Mouse (Mus musculus): ENCODE measurements around the gene Olfr1101. TPM values are rescaled to one million over a fixed set of nuclear protein-coding genes. Genes with fewer than 3 reads are reported as not detected.

The Olfr1101 gene
- polyA plus RNA-seq (2014; fragmentation: Nextera tagmentation; extraction: Ambion mirVana): not detected in 2 replicates

DNA sequence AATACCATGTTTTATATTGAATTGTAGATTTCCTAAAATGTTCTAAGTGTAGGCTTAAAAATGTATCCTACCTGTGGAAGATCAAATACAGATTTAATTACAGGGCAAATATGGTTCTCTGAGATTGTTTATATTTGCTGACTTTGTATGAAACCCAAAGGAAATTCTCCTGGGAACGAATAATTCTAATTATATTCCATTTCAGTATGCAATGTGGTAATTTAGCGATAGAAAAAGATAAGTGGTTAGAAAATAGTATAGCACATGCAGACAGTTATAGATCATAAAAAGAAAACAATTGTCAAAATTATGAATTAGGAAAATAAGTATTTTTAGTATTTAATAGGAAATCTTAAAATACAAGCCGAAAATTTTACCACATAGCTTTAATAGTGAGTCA is at the start of gene Olfr1101:
Olfr1101 (minus strand) TSS at position 101 of the 400 bp plus-strand sequence.
- no peaks in the 10 kb centered on the region for H3K4me1 ChIP-seq (replicated peaks; ENCODE audit: control insufficient read depth, insufficient read depth, low read length)
- WGBS: 80% methylated on average over 3 of the region's 3 CpGs
- no peaks in the 10 kb centered on the region for H3K27me3 ChIP-seq (ENCODE audit: control insufficient read depth, insufficient read depth, low read length)
- H3K27ac ChIP-seq (ENCODE audit: low read depth, low read length): no peak within 1 kb of the TSS
- H3K4me3 ChIP-seq (ENCODE audit: low read depth, low read length): no peak within 1 kb of the TSS
- no peaks in the 10 kb centered on the region for H3K9me3 ChIP-seq (ENCODE audit: control insufficient read depth, low read length)
- ATAC-seq (replicated peaks; ENCODE audit: low FRiP score) (no peak), DNase-seq (ENCODE audit: low spot score) (no peak)
- H3K9ac ChIP-seq (ENCODE audit: low read length): no peak within 1 kb of the TSS
- H3K4me2 ChIP-seq (ENCODE audit: low read depth, low read length, severe bottlenecking): no peak within 1 kb of the TSS
- H3K36me3 ChIP-seq (ENCODE audit: control insufficient read depth, insufficient read depth, low read length): no peaks in the 10 kb centered on the region

DNA sequence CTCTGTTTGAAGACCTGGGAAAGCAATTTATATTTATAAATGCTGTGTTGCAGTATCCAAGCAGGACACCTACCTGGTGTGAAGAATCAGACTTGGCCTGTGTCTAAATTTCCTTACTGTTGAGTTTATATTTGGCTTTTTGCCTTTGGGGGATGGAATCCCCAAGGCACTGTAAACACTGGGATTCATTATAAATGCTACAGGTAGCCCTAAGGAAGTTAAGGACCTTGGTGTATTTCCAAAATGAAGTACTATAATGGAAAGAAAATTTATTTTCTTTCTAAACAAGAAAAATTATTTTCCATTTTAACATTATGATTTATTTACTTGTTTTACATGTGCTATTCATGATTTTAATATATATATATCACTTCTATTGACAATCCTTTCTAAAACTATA is 45.4 kb upstream of the Olfr1101 start, which contains the start of gene Olfr1105:
Olfr1105 (minus strand) TSS at position 101 of the 400 bp plus-strand sequence.
- ATAC-seq (replicated peaks; ENCODE audit: low FRiP score) (no peak), DNase-seq (ENCODE audit: low spot score) (no peak)
- Histone ChIP-seq H3K27ac (ENCODE audit: low read depth, low read length) (no peak within 1 kb of the TSS), H3K4me2 (ENCODE audit: low read depth, low read length, severe bottlenecking) (no peak within 1 kb of the TSS), H3K4me1 (replicated peaks; ENCODE audit: control insufficient read depth, insufficient read depth, low read length) (no peaks in the 10 kb centered on the region), H3K36me3 (ENCODE audit: control insufficient read depth, insufficient read depth, low read length) (no peaks in the 10 kb centered on the region), H3K4me3 (ENCODE audit: low read depth, low read length) (no peak within 1 kb of the TSS), H3K27me3 (ENCODE audit: control insufficient read depth, insufficient read depth, low read length) (no peaks in the 10 kb centered on the region), H3K9ac (ENCODE audit: low read length) (no peak within 1 kb of the TSS), H3K9me3 (ENCODE audit: control insufficient read depth, low read length) (no peaks in the 10 kb centered on the region)

DNA sequence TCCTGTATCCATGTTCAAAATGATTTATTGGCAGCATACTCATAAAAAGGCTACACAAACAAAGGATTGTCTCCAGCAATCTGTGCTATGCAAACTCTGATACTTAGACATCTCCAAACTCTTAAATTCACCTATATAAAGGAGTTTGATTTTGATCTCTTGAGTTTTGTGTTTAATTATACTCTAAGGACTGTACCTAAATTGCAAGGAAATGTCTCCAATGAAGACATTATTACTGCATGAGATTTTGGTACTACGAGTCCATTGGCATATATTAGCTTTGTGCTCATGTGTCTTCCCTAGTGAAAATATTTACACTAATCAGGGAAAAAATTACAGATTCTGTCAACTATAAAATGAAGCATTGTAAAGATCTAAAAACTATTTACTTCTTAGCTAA is 36.0 kb upstream of the Olfr1101 start, which contains the start of gene Olfr1104:
Olfr1104 (minus strand) TSS at position 101 of the 400 bp plus-strand sequence.
- Histone ChIP-seq H3K36me3 (ENCODE audit: control insufficient read depth, insufficient read depth, low read length) (no peaks in the 10 kb centered on the region), H3K27me3 (ENCODE audit: control insufficient read depth, insufficient read depth, low read length) (no peaks in the 10 kb centered on the region), H3K27ac (ENCODE audit: low read depth, low read length) (no peak within 1 kb of the TSS), H3K4me3 (ENCODE audit: low read depth, low read length) (no peak within 1 kb of the TSS), H3K4me2 (ENCODE audit: low read depth, low read length, severe bottlenecking) (no peak within 1 kb of the TSS), H3K9me3 (ENCODE audit: control insufficient read depth, low read length) (no peaks in the 10 kb centered on the region), H3K9ac (ENCODE audit: low read length) (no peak within 1 kb of the TSS), H3K4me1 (replicated peaks; ENCODE audit: control insufficient read depth, insufficient read depth, low read length) (no peaks in the 10 kb centered on the region)
- DNase-seq (ENCODE audit: low spot score) (no peak), ATAC-seq (replicated peaks; ENCODE audit: low FRiP score) (no peak)
- WGBS: 84% methylated on average over 1 of the region's 1 CpGs

DNA sequence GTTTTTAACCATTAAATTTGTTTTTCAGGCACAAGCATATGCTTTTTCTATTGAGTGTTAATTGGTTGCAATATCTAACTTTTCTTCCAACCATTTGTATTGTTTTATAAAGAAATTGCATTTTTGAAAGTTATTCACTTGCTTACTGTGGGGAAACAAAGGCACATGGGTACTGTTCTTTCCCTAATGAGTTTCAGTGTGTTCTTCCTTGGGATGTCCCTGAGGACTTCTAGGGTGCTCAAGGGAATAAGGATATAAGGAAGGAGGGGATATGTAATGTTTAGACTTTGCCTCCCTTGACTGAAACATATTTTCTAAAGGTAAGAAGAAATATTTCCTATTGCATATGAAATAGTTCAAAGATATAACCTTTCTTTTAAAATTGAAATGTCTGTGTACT is 7.1 kb upstream of the Olfr1101 start, which contains the start of gene Olfr1102:
Olfr1102 (plus strand) TSS at position 301 of the 400 bp plus-strand sequence.
- Histone ChIP-seq H3K27me3 (ENCODE audit: control insufficient read depth, insufficient read depth, low read length) (no peaks in the 10 kb centered on the region), H3K4me2 (ENCODE audit: low read depth, low read length, severe bottlenecking) (no peak within 1 kb of the TSS), H3K4me3 (ENCODE audit: low read depth, low read length) (no peak within 1 kb of the TSS), H3K36me3 (ENCODE audit: control insufficient read depth, insufficient read depth, low read length) (no peaks in the 10 kb centered on the region), H3K9me3 (ENCODE audit: control insufficient read depth, low read length) (no peaks in the 10 kb centered on the region), H3K27ac (ENCODE audit: low read depth, low read length) (no peak within 1 kb of the TSS), H3K4me1 (replicated peaks; ENCODE audit: control insufficient read depth, insufficient read depth, low read length) (no peaks in the 10 kb centered on the region), H3K9ac (ENCODE audit: low read length) (no peak within 1 kb of the TSS)
- no peak for DNase-seq (ENCODE audit: low spot score)
- ATAC-seq (replicated peaks; ENCODE audit: low FRiP score): no peak

DNA sequence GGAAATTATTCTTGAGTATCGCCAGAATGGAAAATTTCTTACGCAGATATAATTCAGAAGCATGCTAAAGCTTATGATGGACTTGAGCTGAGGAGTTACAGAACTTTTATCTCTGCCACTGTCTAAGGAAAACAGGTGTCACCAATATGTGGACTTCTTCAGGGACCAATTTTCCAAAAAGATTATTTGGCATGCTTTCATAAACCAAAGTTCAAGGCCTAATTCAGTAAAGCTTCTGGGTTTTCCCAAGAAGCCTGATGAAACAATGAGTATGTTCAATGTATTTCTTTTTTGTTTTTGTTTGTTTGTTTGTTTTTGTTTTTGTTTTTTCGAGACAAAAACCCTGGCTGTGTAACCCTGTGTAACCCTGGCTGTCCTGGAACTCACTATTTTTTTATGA is 11.2 kb downstream of the Olfr1101 start, which contains the start of gene Olfr1100:
Olfr1100 (minus strand) TSS at position 101 of the 400 bp plus-strand sequence.
- no peak within 1 kb of the TSS for H3K4me3 ChIP-seq (ENCODE audit: low read depth, low read length)
- 90% methylated on average over 3 of the region's 3 CpGs for WGBS
- no peak within 1 kb of the TSS for H3K9ac ChIP-seq (ENCODE audit: low read length)
- no peaks in the 10 kb centered on the region for H3K36me3 ChIP-seq (ENCODE audit: control insufficient read depth, insufficient read depth, low read length)
- H3K27ac ChIP-seq (ENCODE audit: low read depth, low read length): no peak within 1 kb of the TSS
- no peak within 1 kb of the TSS for H3K4me2 ChIP-seq (ENCODE audit: low read depth, low read length, severe bottlenecking)
- ATAC-seq (replicated peaks; ENCODE audit: low FRiP score) (no peak), DNase-seq (ENCODE audit: low spot score) (no peak)
- no peaks in the 10 kb centered on the region for H3K4me1 ChIP-seq (replicated peaks; ENCODE audit: control insufficient read depth, insufficient read depth, low read length)
- H3K27me3 ChIP-seq (ENCODE audit: control insufficient read depth, insufficient read depth, low read length): no peaks in the 10 kb centered on the region
- no peaks in the 10 kb centered on the region for H3K9me3 ChIP-seq (ENCODE audit: control insufficient read depth, low read length)

DNA sequence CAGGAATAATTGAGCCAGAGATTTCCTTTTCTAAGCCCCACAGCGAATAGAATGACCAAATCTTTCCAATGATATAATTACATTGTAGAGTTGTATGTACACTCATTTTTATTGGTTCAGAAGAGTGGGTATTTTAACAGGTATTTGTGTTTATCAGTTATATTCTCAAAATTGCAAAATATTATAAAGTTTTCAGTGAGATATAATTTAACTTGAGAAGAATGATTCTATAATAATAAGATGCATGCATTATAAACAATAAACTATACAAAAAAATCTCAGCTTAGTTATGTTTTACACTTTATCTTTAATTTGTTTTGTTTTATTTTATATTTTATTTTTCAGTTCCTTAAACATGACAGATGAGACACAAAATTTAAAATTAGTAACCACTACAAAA is 30.4 kb downstream of the Olfr1101 start, which contains the start of gene Olfr1099:
Olfr1099 (minus strand) TSS at position 101 of the 400 bp plus-strand sequence.
- Histone ChIP-seq H3K27ac (ENCODE audit: low read depth, low read length) (no peak within 1 kb of the TSS), H3K27me3 (ENCODE audit: control insufficient read depth, insufficient read depth, low read length) (no peaks in the 10 kb centered on the region), H3K4me2 (ENCODE audit: low read depth, low read length, severe bottlenecking) (no peak within 1 kb of the TSS), H3K36me3 (ENCODE audit: control insufficient read depth, insufficient read depth, low read length) (no peaks in the 10 kb centered on the region), H3K4me1 (replicated peaks; ENCODE audit: control insufficient read depth, insufficient read depth, low read length) (no peaks in the 10 kb centered on the region), H3K9me3 (ENCODE audit: control insufficient read depth, low read length) (no peaks in the 10 kb centered on the region), H3K9ac (ENCODE audit: low read length) (no peak within 1 kb of the TSS), H3K4me3 (ENCODE audit: low read depth, low read length) (no peak within 1 kb of the TSS)
- ATAC-seq (replicated peaks; ENCODE audit: low FRiP score) (no peak), DNase-seq (ENCODE audit: low spot score) (no peak)
- WGBS: 80% methylated on average over 1 of the region's 1 CpGs

Other genes with a start within 250 kb of the Olfr1101 start
- gene Olfr1090, start 232.2 kb downstream of the Olfr1101 start, polyA plus RNA-seq (2014; fragmentation: Nextera tagmentation; extraction: Ambion mirVana): not detected in 2 replicates
- not detected in 2 replicates for gene Olfr1093, start 208.7 kb downstream of the Olfr1101 start, polyA plus RNA-seq (2014; fragmentation: Nextera tagmentation; extraction: Ambion mirVana)
- not detected in 2 replicates for gene Olfr141, start 181.2 kb downstream of the Olfr1101 start, polyA plus RNA-seq (2014; fragmentation: Nextera tagmentation; extraction: Ambion mirVana)
- not detected in 2 replicates for gene Olfr1094, start 166.6 kb downstream of the Olfr1101 start, polyA plus RNA-seq (2014; fragmentation: Nextera tagmentation; extraction: Ambion mirVana)
- gene Olfr1095, start 139.5 kb downstream of the Olfr1101 start, polyA plus RNA-seq (2014; fragmentation: Nextera tagmentation; extraction: Ambion mirVana): not detected in 2 replicates
- not detected in 2 replicates for gene Gm13723, start 116.4 kb downstream of the Olfr1101 start, polyA plus RNA-seq (2014; fragmentation: Nextera tagmentation; extraction: Ambion mirVana)
- gene Olfr1097, start 99.0 kb downstream of the Olfr1101 start, polyA plus RNA-seq (2014; fragmentation: Nextera tagmentation; extraction: Ambion mirVana): not detected in 2 replicates
- not detected in 2 replicates for gene Olfr1098, start 66.7 kb downstream of the Olfr1101 start, polyA plus RNA-seq (2014; fragmentation: Nextera tagmentation; extraction: Ambion mirVana)
- gene Olfr1099, start 30.5 kb downstream of the Olfr1101 start, polyA plus RNA-seq (2014; fragmentation: Nextera tagmentation; extraction: Ambion mirVana): not detected in 2 replicates
- gene Olfr1100, start 11.3 kb downstream of the Olfr1101 start, polyA plus RNA-seq (2014; fragmentation: Nextera tagmentation; extraction: Ambion mirVana): not detected in 2 replicates
- not detected in 2 replicates for gene Olfr1102, start 7.2 kb upstream of the Olfr1101 start, polyA plus RNA-seq (2014; fragmentation: Nextera tagmentation; extraction: Ambion mirVana)
- gene Olfr1104, start 35.9 kb upstream of the Olfr1101 start, polyA plus RNA-seq (2014; fragmentation: Nextera tagmentation; extraction: Ambion mirVana): not detected in 2 replicates
- not detected in 2 replicates for gene Olfr1105, start 45.3 kb upstream of the Olfr1101 start, polyA plus RNA-seq (2014; fragmentation: Nextera tagmentation; extraction: Ambion mirVana)
- gene Olfr1106, start 61.1 kb upstream of the Olfr1101 start, polyA plus RNA-seq (2014; fragmentation: Nextera tagmentation; extraction: Ambion mirVana): not detected in 2 replicates
- not detected in 2 replicates for gene Olfr1107, start 84.6 kb upstream of the Olfr1101 start, polyA plus RNA-seq (2014; fragmentation: Nextera tagmentation; extraction: Ambion mirVana)
- gene Olfr1109, start 104.8 kb upstream of the Olfr1101 start, polyA plus RNA-seq (2014; fragmentation: Nextera tagmentation; extraction: Ambion mirVana): not detected in 2 replicates
- not detected in 2 replicates for gene Olfr259, start 123.3 kb upstream of the Olfr1101 start, polyA plus RNA-seq (2014; fragmentation: Nextera tagmentation; extraction: Ambion mirVana)
- not detected in 2 replicates for gene Olfr1110, start 149.1 kb upstream of the Olfr1101 start, polyA plus RNA-seq (2014; fragmentation: Nextera tagmentation; extraction: Ambion mirVana)
- not detected in 2 replicates for gene Olfr1111, start 161.4 kb upstream of the Olfr1101 start, polyA plus RNA-seq (2014; fragmentation: Nextera tagmentation; extraction: Ambion mirVana)
- not detected in 2 replicates for gene Olfr1112, start 196.6 kb upstream of the Olfr1101 start, polyA plus RNA-seq (2014; fragmentation: Nextera tagmentation; extraction: Ambion mirVana)
- not detected in 2 replicates for gene Olfr1113, start 217.7 kb upstream of the Olfr1101 start, polyA plus RNA-seq (2014; fragmentation: Nextera tagmentation; extraction: Ambion mirVana)

All from forebrain, embryonic 11.5 days (tissue).